Mouse (Mus musculus) stomach, postnatal 0 days (tissue): Measurements from ENCODE around the gene Tcf20.

Source experiments
- CTCF ChIP-seq: IDR thresholded peaks from 2 replicates; pipeline ENCODE4 v1.5.1; 2016; ENCODE audit warnings: antibody characterized with exemption, low read depth, mild to moderate bottlenecking, moderate library complexity
- EP300 ChIP-seq: optimal IDR thresholded peaks from 2 replicates; pipeline ENCODE3; 2016; ENCODE audit warnings: antibody characterized with exemption

- no peak for TF ChIP-seq CTCF
- TF ChIP-seq EP300: no peak
Observed at GRCm38 (mm10) chr15:82794277-82794676, 193.4 kb downstream of the Tcf20 start, which contains the start of gene Cyp2d26.
